Mouse (Mus musculus) gastrocnemius, adult 2 months (tissue): Measurements from ENCODE around the gene Celf1. TPM values are rescaled to one million over a fixed set of nuclear protein-coding genes. Genes with fewer than 3 reads are reported as not detected.
A peak's percentile ranks its signal among the peaks of the same experiment; 100 is the strongest.
"Not testable (repeated sequence)": the region's sequence is repeated elsewhere in the genome, so short reads cannot be mapped to it uniquely, and the experiment has no call there.

ENCODE experiments used
- DNase-seq: peaks from one replicate; pipeline ENCODE4 v3.0.0; 2022
- H3K27ac ChIP-seq: fragments of 200-600 bp; 2 replicates; pipeline ENCODE4 v1.8.1; 2022; ENCODE audit warnings: mild to moderate bottlenecking
- H3K4me3 ChIP-seq: fragments of 200-600 bp; 2 replicates; pipeline ENCODE4 v1.8.1; 2022; ENCODE audit warnings: mild to moderate bottlenecking, moderate library complexity
- CTCF ChIP-seq: fragments of 200-600 bp; IDR thresholded peaks from 2 replicates; pipeline ENCODE4 v1.8.1; 2022; ENCODE audit warnings: antibody characterized with exemption, mild to moderate bottlenecking, moderate library complexity
- intact Hi-C: fragments of 180-260 bp; cut with DNase I; formaldehyde crosslinking; loops from one replicate; pipeline ENCODE4 v1.15.1; 2025
- total RNA-seq, 2 experiments: library from RNA; stranded (reverse); gene quantifications; 2 replicates each; pipeline ENCODE4 v1.2.3; 2021

Celf1 gene
- total RNA-seq, 2 experiments from 2014 or later = 59.5 to 62.3 TPM

DNA sequence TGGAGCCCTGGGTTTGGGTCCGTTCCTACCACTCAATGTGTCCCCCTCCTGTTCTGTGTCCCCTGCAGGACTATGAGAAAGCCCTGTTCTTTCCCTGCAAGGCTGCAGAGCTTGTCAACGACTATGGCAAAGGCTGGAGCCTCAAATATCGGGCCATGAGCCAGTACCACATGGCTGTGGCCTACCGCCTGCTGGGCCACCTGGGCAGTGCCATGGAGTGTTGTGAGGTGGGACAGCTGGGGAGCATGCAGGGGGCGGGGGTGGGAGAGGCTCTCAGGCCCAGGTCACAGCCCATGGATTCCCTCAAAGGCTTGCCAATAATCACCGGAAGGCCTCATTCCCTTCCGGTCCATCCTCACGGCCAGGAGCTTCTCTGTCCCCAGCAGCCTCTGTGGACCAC is 101.6 kb downstream of the Celf1 start:
- intact Hi-C loops = no loop called here
- no peak for TF ChIP-seq CTCF
- no peak overlapping the region for H3K27ac ChIP-seq
- no peak overlapping the region for H3K4me3 ChIP-seq
- DNase-seq = no peak

GRCm38 (mm10) chr2:91042651-91043398 is 102.6 kb downstream of the Celf1 start:
- no peak overlapping the region for H3K4me3 ChIP-seq
- intact Hi-C loops = no loop called here
- no peak for DNase-seq
- TF ChIP-seq CTCF = no peak
- H3K27ac ChIP-seq = no peak overlapping the region

- no peak overlapping the region for H3K4me3 ChIP-seq
- intact Hi-C loops = no loop called here
- DNase-seq = no peak
- H3K27ac ChIP-seq = no peak overlapping the region
- no peak for TF ChIP-seq CTCF
Observed at GRCm38 (mm10) chr2:91044727-91045126, 104.5 kb downstream of the Celf1 start.

DNA sequence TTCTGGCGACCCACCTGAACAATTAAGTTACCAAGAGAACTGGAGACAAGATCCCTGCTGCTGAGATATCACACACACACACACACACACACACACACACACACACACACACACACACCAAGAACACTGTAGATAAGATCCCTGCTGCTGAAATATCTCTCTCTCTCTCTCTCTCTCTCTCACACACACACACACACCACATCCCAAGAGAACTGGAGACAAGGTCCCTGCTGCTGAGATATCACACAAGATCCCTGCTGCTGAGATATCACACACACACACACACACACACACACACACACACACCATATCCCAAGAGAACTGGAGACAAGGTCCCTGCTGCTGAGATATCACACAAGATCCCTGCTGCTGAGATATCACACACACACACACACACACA is 105.6 kb downstream of the Celf1 start:
- H3K4me3 ChIP-seq, intact Hi-C loops: not testable (repeated sequence)

DNA sequence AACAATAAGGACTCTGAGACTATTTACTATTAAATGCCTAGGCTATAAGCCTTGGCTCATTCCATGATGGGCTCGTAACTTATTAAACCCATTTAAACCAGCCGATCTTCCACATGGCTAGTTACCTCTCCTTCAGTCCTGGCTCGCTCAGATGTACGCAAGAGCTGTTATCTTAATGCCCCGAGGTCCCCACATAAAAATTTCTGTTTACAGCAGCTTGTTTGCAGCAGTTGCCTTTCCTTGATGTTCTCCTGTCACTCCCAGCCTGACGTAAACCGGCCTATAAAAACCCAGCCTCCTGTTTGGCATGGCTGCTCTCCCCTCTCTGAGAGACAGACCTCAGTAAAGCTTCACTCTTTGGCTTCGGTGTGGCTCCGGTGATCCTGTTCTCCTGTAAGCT is 107.2 kb downstream of the Celf1 start:
- TF ChIP-seq CTCF = no peak
- intact Hi-C loops = no loop called here
- no peak overlapping the region for H3K4me3 ChIP-seq

More for the DNA sequence above, 105.6 kb downstream of the Celf1 start:
- not testable (repeated sequence) for H3K27ac ChIP-seq, DNase-seq

DNA sequence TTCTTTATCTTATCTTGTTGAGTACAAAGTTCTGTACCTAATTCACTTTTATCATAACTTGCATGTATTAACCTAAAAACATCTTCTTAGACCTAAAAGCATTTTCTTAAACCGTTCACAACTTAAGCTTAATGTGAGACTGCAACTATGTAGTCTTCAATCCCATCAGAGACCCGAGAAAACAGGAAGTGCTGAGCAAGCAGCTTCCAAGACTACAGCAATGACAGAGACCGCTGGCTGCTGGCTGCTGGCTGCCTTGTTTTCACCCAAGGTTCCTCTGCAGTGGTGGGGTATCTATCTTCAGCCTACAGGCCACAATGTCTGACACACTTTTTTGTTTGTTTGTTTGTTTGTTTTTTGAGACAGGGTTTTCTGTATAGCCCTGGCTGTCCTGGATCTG is 111.7 kb downstream of the Celf1 start:
- Histone ChIP-seq H3K27ac (no peak overlapping the region), H3K4me3 (no peak overlapping the region)
- intact Hi-C loops = loop anchor here (5.0 kb wide), 1 partner anchor 110 kb away; the partner anchor contains the start of gene Celf1
- no peak for DNase-seq
- no peak for TF ChIP-seq CTCF

More for the DNA sequence above, 107.2 kb downstream of the Celf1 start:
- DNase-seq = no peak
- H3K27ac ChIP-seq = no peak overlapping the region

GRCm38 (mm10) chr2:91052752-91053151 is 112.6 kb downstream of the Celf1 start:
- Histone ChIP-seq H3K27ac (0 out of 2 replicates have a peak overlapping the region, but pooled peaks have one; percentile 95), H3K4me3 (peak overlapping the region; percentile 93; the same call in 1 of the 2 replicates)
- DNase-seq = no peak
- intact Hi-C loops = loop anchor here (5.0 kb wide), 1 partner anchor 110 kb away; the partner anchor contains the start of gene Celf1
- peak; percentile 29 for TF ChIP-seq CTCF

- Histone ChIP-seq H3K27ac (peak overlapping the region; percentile 95), H3K4me3 (peak overlapping the region; percentile 93)
- intact Hi-C loops = loop anchor here (5.0 kb wide), 1 partner anchor 111 kb away; the partner anchor contains the start of gene Celf1
- DNase-seq = no peak
- TF ChIP-seq CTCF = no peak
Observed at GRCm38 (mm10) chr2:91053181-91053933, 113.2 kb downstream of the Celf1 start.

GRCm38 (mm10) chr2:91053934-91054382 is 113.8 kb downstream of the Celf1 start, which contains the start of gene Psmc3:
Psmc3 (plus strand) TSS chr2:91054009.
- no peak for TF ChIP-seq CTCF
- Histone ChIP-seq H3K27ac (peak within 1 kb of the TSS; percentile 95), H3K4me3 (peak within 1 kb of the TSS; percentile 93)
- intact Hi-C loops = loop anchor here (1.0 to 5.0 kb wide), 2 partner anchors 16 to 112 kb away; partner anchors contain the start of genes Celf1 and Slc39a13
- peak; percentile 99 for DNase-seq

- intact Hi-C loops = no loop called here
- TF ChIP-seq CTCF = no peak
- no peak for DNase-seq
- no peak overlapping the region for H3K27ac ChIP-seq
- no peak overlapping the region for H3K4me3 ChIP-seq
Observed at GRCm38 (mm10) chr2:91058435-91058834, 118.3 kb downstream of the Celf1 start.

- DNase-seq = no peak
- no peak overlapping the region for H3K27ac ChIP-seq
- intact Hi-C loops = no loop called here
- no peak for TF ChIP-seq CTCF
- no peak overlapping the region for H3K4me3 ChIP-seq
Observed at GRCm38 (mm10) chr2:91059376-91059775, 119.2 kb downstream of the Celf1 start.

DNA sequence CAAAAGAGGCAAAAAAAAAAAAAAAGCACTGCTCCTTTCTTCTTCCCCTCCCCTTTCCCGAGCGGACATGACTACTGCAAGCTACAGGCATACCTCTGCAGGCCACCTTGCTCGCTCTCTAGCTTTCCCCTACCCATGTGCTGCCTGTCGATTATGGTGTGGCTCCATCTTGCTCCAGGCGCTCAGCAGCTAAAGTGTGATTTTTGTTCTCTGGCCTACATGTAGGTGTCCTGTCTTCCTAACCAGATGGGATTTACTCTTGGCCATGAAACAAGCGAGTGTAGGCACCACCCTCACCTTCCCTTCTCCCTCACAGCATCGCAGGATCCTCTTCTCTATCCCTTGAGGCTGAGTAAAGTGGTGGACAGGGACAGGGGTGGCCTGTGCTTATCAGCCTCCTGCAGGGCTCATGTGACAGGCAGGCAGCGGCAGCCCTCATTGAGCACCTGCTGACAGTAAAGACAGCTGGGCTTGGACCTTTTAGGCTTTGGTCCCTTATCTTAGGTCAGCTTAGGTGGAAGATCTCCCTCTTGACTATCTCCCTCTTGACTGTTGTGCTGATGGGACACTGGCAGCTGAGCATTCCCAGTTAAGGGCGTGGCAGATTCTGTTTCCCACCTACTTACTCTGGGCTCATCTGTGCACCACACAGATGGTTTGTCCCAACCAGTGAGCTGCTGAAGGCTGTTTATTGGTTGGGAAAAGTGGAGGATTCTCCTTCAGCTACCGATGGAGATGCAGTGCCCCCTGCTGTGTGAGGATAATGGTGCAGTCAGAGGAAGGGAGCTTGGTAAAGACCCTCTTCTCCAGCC is 120.6 kb downstream of the Celf1 start:
- no peak overlapping the region for H3K4me3 ChIP-seq
- intact Hi-C loops = loop anchor here (2.0 kb wide), 1 partner anchor 194 kb away; no protein-coding TSS in a partner anchor
- peak overlapping the region; percentile 72 for H3K27ac ChIP-seq
- DNase-seq = peak; percentile 60
- TF ChIP-seq CTCF = peak; percentile 75
